Comparison of ENCODE assay signal across 9 mouse cellular contexts in the genomic region with DNA sequence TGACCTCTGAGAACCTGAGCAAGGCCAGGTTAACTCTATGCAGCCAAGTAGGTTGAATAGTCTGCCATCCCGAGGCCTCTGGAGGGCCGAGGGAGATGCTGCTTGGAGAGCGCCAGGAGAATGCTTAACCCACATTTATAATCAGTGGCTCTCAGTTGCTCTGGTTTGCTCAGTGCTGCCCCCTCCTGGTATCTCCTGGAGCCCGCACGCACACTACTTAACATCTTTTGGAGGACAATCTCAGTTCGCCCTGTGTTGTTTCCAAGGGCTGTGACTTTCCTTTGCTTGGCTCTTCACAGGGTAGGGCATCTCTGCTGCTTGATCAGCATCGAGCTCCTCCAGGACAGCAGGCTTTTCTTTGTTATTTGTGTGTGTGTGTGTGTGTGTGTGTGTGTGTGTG. TPM values are rescaled to one million over a fixed set of nuclear protein-coding genes. Genes with fewer than 3 reads are reported as not detected.
A peak's percentile ranks its signal among the peaks of the same experiment; 100 is the strongest.
DNase-seq lines count a peak whose midpoint lies in the region; ATAC-seq and TF ChIP-seq lines count a peak whose summit lies in the region.
"Had no signal": no experiment of that assay in that cellular context is flagged by ENCODE, and none has a peak within 500 bp of the region (broad histone marks: within the 10 kb centered on the region; RNA-seq: fewer than 3 reads in every experiment).

No protein-coding gene starts in this region.

- no peaks in the 10 kb centered on the region for H3K9me3 ChIP-seq in hindbrain, embryonic 12.5 days (replicated peaks)
- no peaks in the 10 kb centered on the region for H3K9me3 ChIP-seq in heart, embryonic 12.5 days (replicated peaks)
- H3K9me3 ChIP-seq: heart, embryonic 13.5 days had no signal

- CTCF ChIA-PET in Patski (lab: Charles Lee): interaction anchor here (1.2 to 1.4 kb wide), 2 partner anchors 11 to 70 kb away, joined by 3 read pairs; no protein-coding TSS in a partner anchor

- no peaks in the 10 kb centered on the region for H3K36me3 ChIP-seq in hindbrain, embryonic 12.5 days
- H3K36me3 ChIP-seq in heart, embryonic 12.5 days: peaks cover 45% of the 10 kb centered on the region

- H3K27ac ChIP-seq in hindbrain, embryonic 12.5 days: no peak overlapping the region
- H3K27ac ChIP-seq in heart, embryonic 12.5 days (ENCODE audit: poor library complexity, severe bottlenecking): no peak overlapping the region
- H3K27ac ChIP-seq: heart, embryonic 13.5 days had no signal

- POLR2A ChIA-PET in Patski (lab: Charles Lee): interaction anchor here (0.6 kb wide), 1 partner anchor 13 kb away, joined by 3 read pairs; no protein-coding TSS in a partner anchor

- peak; percentile 64 for TF ChIP-seq CTCF in Patski (IDR thresholded peaks at IDR 0.05)

- H3K4me2 ChIP-seq in hindbrain, embryonic 12.5 days (replicated peaks): no peak overlapping the region
- H3K4me2 ChIP-seq in heart, embryonic 12.5 days: no peak overlapping the region
- H3K4me2 ChIP-seq: heart, embryonic 13.5 days had no signal

- ATAC-seq in Patski: no peak
- ATAC-seq in hindbrain, embryonic 12.5 days (ENCODE audit: low FRiP score): peak; percentile 27; the same call in 1 of the 2 replicates
- ATAC-seq in heart, embryonic 12.5 days (ENCODE audit: insufficient number of reproducible peaks, low FRiP score): no peak

- H3K4me1 ChIP-seq in hindbrain, embryonic 12.5 days: peaks cover 15% of the 10 kb centered on the region
- H3K4me1 ChIP-seq in heart, embryonic 12.5 days (replicated peaks): peaks cover 51% of the 10 kb centered on the region

- in situ Hi-C loops in Patski (cut with MboI; ENCODE audit: low pct_unique_long_range_greater_than_20kb): loop anchor here (5.0 kb wide), 1 partner anchor 355 kb away; no protein-coding TSS in a partner anchor

- no peak overlapping the region for H3K4me3 ChIP-seq in hindbrain, embryonic 12.5 days
- H3K4me3 ChIP-seq in heart, embryonic 12.5 days: no peak overlapping the region
- H3K4me3 ChIP-seq: heart, embryonic 13.5 days had no signal

- DNase-seq in adrenal gland, postnatal 10 days: peak; percentile 51
- DNase-seq in adrenal gland, adult 8-10 months: no peak
- DNase-seq in layer of hippocampus, postnatal 14 days (ENCODE audit: low spot score in 2 of 2): peak; percentile 31
- no peak for DNase-seq in layer of hippocampus, postnatal 36 days
- no peak for DNase-seq in Patski (ENCODE audit: low read depth, low spot score)
- DNase-seq in retina, postnatal 1 day: peak; percentile 64

- no peak overlapping the region for H3K9ac ChIP-seq in hindbrain, embryonic 12.5 days
- H3K9ac ChIP-seq in heart, embryonic 12.5 days: no peak overlapping the region
- H3K9ac ChIP-seq: heart, embryonic 13.5 days had no signal

- H3K27me3 ChIP-seq in Patski: no peaks in the 10 kb centered on the region
- H3K27me3 ChIP-seq in hindbrain, embryonic 12.5 days: no peaks in the 10 kb centered on the region
- H3K27me3 ChIP-seq in heart, embryonic 12.5 days (replicated peaks): no peaks in the 10 kb centered on the region
- H3K27me3 ChIP-seq: heart, embryonic 13.5 days had no signal

- WGBS in hindbrain, embryonic 12.5 days: 68% methylated on average over 7 of the region's 7 CpGs
- 68% methylated on average over 7 of the region's 7 CpGs for WGBS in heart, embryonic 12.5 days

RNA-seq across cellular contexts. Expression of a gene that starts 12.1 kb away (rescaled TPM):
- 10 to 100 TPM; 18.7 to 19.0 TPM for total RNA-seq in adrenal gland, postnatal 10 days (2021)
- total RNA-seq in adrenal gland, adult 8-10 months (2022): 10 to 100 TPM in 2 of 4 experiments, 1 to 10 TPM in 2; 9.4 to 15.9 (median 12.6) TPM
- total RNA-seq in layer of hippocampus, postnatal 14 days (2021): 1 to 10 TPM; 8.9 to 9.2 TPM
- total RNA-seq in layer of hippocampus, postnatal 36 days (2021): 1 to 10 TPM; 6.4 to 7.5 TPM
- polyA plus RNA-seq in Patski (2021): 174 TPM
- 11.3 and 12.0 TPM in 2 replicates for polyA plus RNA-seq in hindbrain, embryonic 12.5 days (2016; fragmentation: Nextera tagmentation; extraction: Ambion mirVana)
- polyA plus RNA-seq in heart, embryonic 12.5 days (2016; fragmentation: Nextera tagmentation; extraction: Ambion mirVana): 58.8 and 59.3 TPM in 2 replicates

Comparison
In these comparisons a context has a peak if more than half of its experiments do, and no peak if none do; other contexts are left out.
1. DNase-seq: peak in adrenal gland, postnatal 10 days (single experiment), layer of hippocampus, postnatal 14 days (2 of 2) and retina, postnatal 1 day (single experiment); none in adrenal gland, adult 8-10 months (single experiment), layer of hippocampus, postnatal 36 days (0 of 2) and Patski (single experiment).